Mouse (Mus musculus): ENCODE measurements around the gene Tbc1d4. TPM values are rescaled to one million over a fixed set of nuclear protein-coding genes. Genes with fewer than 3 reads are reported as not detected.

The Tbc1d4 gene
- total RNA-seq, 1 experiment from 2014 or later = 87.6 TPM

DNA sequence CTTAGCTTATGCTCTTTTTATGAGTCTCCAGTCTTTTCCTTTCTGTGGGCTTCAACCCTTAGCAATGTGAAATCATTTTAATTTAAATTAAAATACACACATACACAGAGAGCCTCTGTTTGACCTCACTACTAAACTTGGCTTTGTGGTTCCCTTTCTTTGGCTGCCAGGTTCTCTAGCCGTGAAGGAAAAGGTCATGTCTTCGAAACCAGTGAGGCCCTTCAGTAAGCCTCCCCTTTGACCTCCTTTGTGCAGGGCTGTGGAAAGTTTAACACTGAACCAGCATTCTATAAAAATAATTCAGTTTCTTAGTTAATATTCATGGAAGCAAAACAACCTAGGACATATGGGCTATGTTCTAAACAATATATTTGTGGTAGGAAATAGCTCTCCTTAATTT lies 78.5 kb downstream of the Tbc1d4 start:
- DNase-seq = no peak

DNA sequence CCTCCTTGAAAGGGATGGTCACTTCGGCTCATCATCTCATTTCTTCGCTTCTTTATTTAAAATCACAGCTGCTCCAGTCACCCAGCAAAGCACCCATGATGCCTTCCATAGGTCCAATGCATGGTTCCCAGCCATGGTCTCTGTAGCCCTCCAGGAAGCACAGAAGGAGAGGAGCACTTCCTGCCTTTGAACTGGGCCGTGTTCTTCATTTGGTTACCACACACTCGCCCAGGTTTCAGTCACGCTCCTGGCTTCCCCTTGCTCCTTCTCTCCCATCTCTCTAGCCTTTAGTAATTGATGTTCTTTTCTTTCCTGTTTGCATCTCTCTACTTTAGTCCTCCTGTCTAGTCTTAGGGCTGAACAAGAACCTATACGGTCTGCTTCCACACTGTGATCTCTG lies 79.8 kb downstream of the Tbc1d4 start:
- DNase-seq = no peak

DNA sequence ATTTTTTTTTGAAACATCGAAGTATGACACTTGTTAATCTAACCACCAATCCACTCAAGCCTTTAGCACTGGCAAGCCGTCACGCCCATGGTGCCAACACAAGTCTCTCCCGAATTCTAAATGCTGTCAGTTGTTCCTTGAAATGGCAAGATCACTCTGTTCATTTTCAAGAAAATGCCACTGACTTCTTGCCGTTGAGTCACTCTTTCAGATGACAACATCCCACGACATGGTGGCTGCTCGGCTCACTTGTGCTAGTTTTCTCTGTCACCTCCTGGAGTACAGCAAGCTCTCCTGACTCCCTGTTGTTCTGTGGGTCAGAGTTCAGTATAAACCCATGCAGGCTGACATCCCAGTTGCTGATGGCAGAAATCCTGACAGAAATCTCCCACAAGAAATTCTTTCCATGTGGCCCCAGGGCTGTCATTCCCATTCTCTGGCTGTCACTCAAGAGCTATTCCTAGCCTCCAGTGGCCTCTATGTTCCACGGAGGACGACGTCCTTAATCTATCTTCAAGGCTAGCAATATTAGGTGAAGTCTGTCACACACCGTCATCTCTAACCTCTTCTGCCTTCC lies 81.5 kb downstream of the Tbc1d4 start:
- no peak for DNase-seq

DNA sequence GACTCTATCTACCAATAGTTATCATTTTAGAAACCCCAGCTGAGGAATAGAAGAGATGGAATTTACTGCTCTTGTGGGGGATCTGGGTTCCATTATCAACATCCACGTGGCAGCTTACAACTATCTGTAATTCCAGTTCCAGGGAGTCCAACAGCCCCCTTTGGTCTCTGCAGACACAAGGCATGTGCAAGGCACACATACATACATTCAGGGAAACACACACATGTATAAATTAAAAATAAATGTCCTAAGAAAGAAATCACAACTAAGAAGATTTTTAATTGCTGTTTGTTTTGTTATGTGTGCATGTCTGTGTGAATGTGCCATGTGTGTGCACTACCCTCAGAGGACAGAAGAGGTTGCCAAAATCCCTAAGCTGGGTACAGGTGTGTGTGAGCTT lies 82.5 kb downstream of the Tbc1d4 start:
- DNase-seq = no peak

DNA sequence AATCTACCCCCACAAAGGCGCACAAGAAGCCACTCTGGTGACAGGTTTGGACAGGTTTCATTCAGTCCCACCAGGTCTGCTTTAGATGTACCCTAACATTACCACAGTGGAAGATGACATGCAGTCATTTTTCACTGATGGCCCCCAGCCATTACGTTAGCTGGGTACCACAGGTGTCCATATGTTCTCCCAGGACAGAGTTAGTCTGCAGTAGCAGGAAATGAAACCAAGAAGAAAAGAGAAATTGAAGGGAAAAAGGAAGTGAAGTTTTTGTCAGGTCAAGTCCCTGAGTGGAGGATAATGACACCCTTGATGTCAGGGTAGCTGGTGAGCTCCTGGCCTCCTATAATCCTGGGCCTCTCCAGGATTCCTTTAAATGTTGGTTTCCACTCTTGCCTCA lies 89.0 kb downstream of the Tbc1d4 start:
- no peak for DNase-seq

DNA sequence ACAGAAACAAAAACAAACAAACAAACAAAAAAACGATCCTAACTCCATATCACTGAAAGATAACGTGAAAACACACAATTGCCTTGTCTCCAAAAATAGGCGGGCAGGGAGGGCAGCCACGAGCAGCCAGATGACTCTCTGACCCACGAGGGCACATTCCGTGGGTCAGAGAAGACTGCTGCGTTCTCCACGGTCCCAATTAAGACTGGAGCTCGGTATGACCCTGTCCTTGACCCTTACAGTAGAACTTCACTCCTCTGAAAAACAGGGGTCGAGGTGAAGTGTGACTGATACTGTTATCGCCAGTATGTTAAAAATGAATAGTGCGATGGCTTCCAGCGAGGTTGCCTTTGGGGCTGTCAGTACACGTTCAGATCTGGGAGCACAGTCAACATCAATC lies 90.7 kb downstream of the Tbc1d4 start:
- no peak for DNase-seq

DNA sequence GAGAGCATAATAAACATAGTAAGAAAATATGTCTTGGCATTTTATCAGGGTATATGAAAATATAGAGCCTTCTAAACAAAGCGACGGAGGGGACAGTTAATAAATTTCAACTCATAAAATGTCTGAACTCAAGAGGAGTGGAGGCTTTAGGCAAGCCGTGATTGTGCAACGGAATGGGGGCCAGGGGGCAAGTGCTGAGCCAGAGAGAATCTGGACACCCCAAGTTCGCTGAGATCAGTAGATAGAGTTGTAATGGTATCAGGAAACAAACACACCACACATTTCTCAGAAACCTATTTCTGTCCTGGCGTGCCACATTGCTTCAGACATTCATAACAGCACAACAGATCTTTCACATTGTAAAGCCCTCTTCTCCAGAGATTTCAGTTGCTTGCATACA lies 91.2 kb downstream of the Tbc1d4 start:
- no peak for DNase-seq

DNA sequence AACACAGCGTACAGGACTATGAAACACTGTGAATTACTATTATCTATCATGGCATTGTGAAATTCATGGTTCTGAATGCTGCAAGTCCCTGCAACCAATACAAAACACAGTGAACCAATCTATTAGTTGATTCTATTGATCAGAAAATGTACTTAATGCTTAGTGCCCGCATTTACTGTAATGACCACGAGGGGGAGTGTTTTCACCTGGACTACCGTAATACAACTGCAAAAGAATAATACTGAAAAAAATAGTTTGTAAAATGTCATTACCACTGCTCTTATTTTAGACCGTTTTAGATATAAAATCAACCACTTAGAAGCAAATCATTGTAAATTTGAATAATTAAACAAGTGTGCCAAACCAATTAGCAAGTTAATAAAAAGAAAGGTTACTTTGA lies 91.7 kb downstream of the Tbc1d4 start:
- DNase-seq = peak; percentile 23

DNA sequence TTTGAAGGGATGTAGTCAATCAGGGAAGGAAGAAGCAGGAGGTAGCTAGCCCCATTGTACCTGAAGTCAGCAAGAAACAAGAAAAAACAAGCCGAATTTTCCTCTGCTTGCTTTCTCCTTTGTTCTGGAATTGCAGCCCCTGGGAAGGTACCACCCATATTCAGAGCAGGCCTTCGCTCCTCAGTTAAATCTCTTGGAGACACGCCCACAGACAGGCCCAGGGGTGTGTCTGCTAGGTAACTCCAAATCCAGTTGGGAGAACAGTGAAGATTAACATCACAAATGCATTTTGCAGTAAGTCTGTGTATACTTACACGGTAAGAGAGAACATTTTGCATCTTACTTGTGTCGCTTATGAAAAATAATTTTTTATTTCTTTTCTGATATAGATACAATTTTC lies 92.1 kb downstream of the Tbc1d4 start:
- no peak for DNase-seq

DNA sequence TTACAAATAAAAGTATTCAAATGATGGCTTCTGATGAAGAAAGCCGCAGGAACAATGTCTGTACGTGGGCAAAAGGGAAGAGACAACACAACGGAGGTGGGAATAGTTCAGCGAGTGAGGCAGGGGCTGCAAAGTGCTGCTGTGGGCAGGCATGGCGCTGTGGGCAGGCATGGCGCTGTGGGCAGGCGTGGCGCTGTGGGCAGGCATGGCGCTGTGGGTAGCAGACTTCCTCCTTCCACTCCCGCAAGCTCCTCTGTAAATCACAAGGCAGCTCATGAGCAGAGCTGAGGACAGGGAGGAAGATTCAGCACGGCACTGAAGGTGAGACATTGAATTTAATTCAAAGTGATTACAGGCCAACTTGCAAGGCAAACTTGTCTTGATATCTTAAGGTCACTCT lies 93.0 kb downstream of the Tbc1d4 start:
- DNase-seq = no peak

DNA sequence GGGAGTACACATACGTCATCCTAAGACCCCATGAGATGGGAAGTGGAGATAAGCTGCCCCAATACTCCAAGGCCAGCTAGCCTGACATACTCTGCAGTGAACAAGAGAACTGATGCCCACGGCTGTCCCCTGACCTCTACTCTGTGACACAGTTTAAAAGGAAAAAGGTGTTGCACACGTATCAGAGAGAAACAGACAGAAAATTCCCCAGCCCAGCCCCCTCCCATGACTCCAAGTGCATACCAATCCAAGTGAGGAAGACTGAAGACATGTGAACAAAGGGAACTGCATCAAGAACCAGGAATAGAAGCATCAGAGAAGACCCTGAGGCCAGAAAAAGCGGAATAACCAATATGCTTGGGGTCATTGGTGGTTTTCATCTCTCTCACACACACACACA lies 93.7 kb downstream of the Tbc1d4 start:
- no peak for DNase-seq

DNA sequence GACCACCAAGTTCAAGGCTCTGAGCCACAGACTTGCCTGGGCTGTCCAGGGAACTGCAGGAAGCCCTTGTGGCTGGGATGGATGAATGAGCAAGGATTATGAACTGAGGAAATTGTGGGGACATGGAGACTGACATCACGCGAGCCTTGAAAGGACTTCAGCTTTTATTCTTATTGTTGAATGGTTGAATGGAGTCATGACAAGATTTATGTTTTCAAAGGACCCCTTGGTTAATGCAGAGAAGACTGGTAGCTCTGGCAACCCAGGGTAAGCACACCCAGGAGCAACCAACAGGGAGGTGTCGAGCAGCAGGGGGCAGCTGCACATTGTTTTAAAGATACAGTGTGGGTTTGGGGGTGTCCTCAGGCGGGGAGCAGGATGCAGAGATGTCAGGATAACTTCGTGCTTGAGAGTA lies 94.4 kb downstream of the Tbc1d4 start:
- DNase-seq = no peak

DNA sequence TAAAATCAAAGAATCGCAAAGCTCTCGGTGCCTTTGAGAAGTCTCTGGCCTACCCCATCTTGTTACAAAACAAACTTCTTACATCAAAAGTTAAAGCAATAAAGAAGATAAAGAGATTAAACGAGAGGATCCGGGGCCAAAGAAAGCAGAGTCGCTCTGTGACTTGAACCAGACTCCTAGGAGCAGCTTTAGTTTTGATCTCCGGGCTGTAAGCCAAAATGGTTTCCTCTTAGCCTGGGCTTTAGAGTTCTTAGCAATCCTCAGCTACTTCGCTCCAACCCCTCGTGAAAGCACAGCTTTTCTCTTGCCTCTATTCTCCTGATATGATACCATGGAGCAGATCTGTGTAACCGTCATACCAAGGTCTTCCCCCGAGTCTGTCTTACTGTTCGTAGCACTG lies 95.8 kb downstream of the Tbc1d4 start:
- no peak for DNase-seq

DNA sequence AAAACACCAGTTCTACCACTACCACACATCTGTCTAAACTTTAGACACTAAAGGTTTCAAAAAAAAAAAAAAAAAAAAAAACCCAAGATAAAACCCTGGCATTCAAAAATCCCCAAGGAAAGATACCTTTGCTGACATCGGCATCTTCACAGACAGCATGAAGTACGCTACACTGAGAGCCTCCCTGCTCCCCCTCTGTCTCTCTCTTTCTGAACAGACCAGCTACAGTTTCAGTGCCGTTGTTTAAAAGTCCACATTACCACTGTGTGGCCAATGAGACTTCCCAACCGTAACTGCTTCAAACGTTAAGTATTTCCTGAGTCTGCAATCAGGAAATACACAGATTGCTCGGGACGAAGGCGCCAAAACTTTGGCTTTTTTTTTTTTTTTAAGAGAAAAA lies 97.6 kb downstream of the Tbc1d4 start:
- no peak for DNase-seq

DNA sequence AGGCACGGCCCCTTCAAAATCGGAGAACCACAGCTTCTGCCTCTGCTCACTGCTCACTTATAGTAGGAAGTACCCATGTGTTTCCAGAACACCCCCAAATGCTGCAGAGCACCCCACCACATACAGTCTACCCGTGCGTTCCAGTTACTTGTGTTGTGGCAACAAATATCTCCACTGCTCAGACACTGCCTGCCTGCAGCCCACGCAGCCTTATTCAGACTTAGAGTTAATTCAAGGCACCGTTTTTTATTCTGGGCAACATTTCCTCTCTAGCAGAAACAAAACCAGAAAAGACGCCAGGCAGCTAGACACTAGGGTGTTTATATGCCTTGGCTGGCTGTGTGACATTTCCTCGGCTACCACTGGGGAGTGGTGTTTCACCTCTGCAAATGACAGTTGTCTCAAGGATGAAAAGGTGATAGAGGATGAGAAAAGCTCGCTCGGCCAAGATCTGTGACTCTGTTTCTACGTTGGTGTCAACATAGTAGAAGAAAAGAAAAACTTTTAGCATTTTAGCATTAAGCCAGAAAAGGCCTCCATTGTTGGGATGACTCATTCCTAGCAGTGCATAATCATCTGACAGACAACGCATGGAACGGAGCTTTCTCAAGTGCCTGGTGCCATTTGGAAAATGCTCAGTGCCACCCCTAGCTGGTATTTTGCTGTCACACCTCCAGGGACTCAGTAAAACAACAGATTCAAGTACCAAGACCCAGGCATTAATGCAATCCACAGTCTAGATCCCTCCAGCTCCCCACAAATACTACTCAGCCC lies 98.3 kb downstream of the Tbc1d4 start:
- no peak for DNase-seq

DNA sequence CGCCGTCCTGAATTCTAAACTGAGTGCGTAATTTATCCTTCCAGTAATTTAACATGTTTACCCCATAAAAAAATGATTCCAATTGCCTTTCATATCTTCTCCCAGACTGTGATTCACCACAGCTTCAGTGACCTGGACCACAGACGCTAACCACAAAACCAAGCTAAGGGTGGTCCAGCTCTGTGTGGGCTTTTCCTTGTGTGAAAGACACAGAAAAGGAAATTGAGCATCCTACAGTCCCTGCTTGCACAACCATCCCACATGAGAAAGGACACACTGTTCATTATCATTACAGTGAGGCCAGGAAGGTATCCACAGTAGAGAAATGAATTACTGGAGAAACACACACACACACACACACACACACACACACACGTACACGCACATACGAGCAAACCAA lies 99.2 kb downstream of the Tbc1d4 start:
- no peak for DNase-seq

DNA sequence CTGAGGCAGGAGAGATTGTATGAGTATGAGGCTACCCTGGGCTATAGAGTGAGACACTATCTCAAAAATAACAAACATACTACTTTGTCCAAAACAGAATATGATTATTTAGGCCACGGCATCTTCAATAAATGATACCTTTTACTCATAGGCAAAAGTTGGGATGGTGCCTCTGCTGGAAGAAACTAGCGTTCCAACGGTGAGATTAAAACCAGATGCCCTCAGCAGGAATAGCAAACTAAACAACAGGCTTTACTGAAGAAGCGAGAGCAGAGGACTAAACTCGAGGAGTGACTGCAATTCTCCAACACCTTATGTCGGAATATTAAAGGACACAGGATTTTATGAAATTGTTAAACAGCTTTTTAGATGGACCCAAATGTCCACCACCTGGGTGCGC lies 101.0 kb downstream of the Tbc1d4 start:
- DNase-seq = no peak

DNA sequence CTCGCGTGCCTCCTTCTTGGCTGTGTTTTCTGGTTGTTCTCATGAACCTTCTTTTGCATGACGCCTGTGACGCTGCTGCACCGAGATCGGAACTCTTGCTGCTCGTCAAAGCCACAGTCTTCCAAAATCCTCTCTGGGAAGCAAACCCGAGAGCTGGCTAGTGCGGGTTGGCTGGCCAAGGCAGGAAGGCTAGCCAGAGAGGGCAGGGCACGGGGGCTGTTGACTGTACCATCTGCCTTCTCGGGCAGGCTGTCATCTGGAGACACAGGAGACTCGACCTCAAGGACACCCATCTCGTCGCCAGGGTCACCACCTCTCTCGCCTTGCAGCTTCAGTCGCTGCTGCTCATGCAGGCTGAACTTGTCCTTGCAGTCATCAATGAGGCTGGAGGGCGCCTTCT lies 101.8 kb downstream of the Tbc1d4 start:
- DNase-seq = no peak

DNA sequence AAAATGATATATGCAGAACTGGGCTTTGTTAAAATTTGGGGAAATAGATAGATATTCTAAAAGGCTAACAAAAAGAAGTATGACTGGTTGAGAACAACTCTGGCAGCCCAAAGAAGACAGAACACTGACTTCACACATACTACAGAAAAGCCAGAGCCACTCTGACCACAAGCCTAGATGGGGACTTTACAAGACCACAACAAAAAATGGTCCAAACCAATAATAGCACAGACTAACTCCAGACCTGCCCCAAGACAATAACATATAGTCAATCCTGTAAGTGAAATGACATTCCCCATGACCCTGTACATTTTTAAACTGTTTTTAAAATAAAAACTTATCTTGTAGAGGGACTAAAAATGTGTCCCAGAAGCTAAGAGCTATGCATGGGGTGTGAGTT lies 103.2 kb downstream of the Tbc1d4 start:
- DNase-seq = no peak

DNA sequence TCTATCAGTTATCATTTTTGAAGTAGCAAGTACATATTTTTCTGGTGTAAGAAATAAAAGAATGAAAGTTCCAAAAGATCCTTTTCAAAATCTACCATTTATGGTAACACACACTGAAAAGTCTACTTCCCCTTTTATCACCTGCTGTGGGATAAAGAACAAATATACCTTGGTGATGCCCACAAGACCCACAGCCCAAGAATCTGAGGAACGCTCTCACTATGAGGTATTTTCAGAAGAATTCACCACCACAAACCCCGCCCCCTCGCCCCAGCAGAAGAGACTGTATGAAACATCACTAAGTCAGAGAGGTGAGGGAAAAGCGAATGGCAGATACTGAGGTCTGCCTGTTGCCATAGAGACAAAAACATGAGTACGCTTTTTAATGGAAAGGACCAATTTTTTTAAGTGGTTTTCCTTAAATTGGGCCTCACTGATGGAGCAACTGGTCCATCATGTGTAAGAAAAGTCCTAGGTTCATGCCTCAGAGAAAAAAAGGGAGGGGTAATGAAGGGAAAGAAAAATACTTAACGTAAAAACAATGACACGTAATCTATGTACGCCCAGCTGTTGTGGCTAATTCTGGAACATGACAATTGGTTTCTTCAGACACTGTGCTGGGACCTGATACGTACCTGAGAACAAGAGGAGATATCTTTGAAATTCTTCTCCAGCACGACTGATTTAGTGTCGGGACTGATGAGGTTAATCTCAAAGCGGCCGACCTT lies 104.4 kb downstream of the Tbc1d4 start:
- DNase-seq = no peak

DNA sequence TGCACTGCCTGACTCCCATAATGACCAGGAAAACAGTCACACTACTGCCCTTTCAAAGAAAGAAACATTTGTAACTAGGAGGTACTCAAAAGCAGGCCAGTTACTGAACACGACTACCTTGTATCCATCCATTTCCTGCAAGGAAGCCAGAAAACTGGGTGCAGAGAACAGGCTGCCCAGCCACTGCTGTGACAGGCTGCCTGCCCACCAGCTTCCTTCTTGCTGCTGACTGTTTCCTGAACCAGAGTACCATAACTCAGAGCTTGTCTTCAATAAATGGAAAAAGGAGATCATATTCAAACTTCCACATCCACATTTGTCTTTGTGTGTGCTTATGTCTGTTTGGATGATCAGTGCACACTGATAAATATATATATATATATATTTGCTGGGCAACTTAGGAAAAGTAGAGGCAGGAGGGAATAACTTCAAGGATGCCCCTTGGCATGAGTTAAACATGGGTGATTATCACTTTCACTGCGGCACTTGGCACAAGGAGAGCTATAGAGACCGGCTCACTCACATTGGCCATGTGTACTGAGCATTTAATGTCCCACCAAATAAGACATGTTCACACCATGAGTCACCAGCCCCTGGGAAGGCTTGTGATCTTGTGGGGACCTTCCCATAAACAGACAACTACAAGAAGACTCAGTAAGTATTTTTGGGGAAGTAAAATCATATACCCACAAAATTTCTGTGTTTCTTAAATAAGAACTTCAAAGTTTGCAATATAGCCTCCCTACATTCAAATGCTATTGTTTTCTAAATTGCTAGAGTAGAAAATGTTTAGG lies 105.6 kb downstream of the Tbc1d4 start:
- no peak for DNase-seq

DNA sequence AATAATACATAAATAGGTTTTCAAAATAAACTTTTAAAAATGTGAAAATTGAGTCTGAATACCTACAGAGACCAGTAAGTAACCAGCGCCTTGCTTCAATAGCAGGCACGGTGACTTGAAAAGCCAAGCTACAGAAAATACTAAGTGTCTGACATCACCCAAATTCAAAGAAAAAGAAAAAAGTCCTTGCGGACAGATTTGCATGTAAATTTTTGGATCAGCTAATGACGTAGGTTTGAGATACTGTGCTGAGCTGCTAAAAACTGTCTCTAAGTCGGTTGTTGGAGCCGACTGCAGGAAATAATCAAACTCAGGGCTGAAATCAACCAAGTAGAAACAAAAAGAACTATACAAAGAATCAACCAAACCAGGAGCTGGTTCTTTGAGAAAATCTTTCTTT lies 107.1 kb downstream of the Tbc1d4 start:
- no peak for DNase-seq

DNA sequence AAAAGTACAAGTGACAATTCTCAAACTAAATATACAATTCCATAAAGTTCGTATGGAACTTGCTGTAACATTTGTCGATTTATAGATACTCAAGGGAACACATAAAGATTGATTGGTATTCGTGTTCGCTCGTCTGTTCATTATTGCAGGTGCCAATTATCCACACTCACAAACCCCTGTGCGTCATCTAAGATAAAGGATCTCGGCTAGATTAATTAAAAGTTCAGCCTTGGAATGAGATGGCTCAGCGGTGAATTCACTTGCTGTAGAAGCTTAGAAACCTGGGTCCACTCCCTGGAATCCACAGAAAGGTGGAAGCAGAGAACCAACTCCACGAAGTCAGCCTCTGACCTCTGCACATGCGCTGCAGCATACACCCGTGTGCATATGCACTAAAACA lies 107.5 kb downstream of the Tbc1d4 start:
- no peak for DNase-seq
